In the genomic region with DNA sequence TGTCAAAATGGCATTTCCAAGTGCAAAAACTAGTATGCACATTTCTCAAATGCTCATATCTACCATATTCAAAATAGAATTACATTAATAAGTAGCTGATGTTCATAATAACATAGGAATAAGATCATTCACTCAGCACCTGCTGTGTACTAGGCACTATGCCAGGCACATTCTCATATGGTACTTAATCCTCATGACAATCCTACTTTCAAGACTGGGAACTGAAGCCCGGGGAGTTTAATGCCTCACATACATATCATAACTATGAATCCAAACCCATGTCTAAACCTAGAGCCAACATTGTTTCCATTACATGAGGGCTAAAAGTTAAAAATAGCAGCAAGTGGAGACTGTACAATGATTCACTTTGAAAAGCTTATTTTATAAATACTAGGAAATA, we compare ENCODE assay signal across 21 mouse cellular contexts.
DNase-seq lines count a peak whose midpoint lies in the region; ATAC-seq and TF ChIP-seq lines count a peak whose summit lies in the region.
"Had no signal": no experiment of that assay in that cellular context is flagged by ENCODE, and none has a peak within 500 bp of the region (broad histone marks: within the 10 kb centered on the region; RNA-seq: fewer than 3 reads in every experiment).

No protein-coding gene starts in this region.

- H3K9ac ChIP-seq in heart, embryonic 15.5 days: no peak overlapping the region
- no peak overlapping the region for H3K9ac ChIP-seq in heart, adult 2 months (ENCODE audit: low read depth, low read length)
- no peak overlapping the region for H3K9ac ChIP-seq in limb, embryonic 13.5 days
- H3K9ac ChIP-seq: embryonic facial prominence, embryonic 13.5 days; forebrain, embryonic 15.5 days; heart, embryonic 12.5 days; hindbrain, embryonic 14.5 days; intestine, embryonic 15.5 days had no signal

- ATAC-seq in heart, embryonic 15.5 days (replicated peaks; ENCODE audit: insufficient number of reproducible peaks, insufficient read depth, low FRiP score, low read depth): peak; percentile 43; the same call in 1 of the 2 replicates
- ATAC-seq in limb, embryonic 13.5 days (ENCODE audit: low FRiP score, low read depth): peak; percentile 28; the same call in 1 of the 2 replicates
- ATAC-seq: CD4-positive, CD25-positive, alpha-beta regulatory T cell, adult 4 months; forebrain, embryonic 15.5 days; intestine, embryonic 15.5 days had no signal

- no peak for TF ChIP-seq POLR2A in heart, adult 2 months (IDR thresholded peaks at IDR 0.05; ENCODE audit: insufficient read depth, low read depth, low read length)

- no peaks in the 10 kb centered on the region for H3K36me3 ChIP-seq in heart, embryonic 15.5 days
- no peaks in the 10 kb centered on the region for H3K36me3 ChIP-seq in heart, adult 2 months (ENCODE audit: control insufficient read depth, insufficient read depth, low read length)
- H3K36me3 ChIP-seq in limb, embryonic 13.5 days: no peaks in the 10 kb centered on the region
- no peaks in the 10 kb centered on the region for H3K36me3 ChIP-seq in limb, embryonic 10.5 days
- H3K36me3 ChIP-seq: embryonic facial prominence, embryonic 13.5 days; forebrain, embryonic 15.5 days; G1E; heart, embryonic 12.5 days; hindbrain, embryonic 10.5 days; intestine, embryonic 15.5 days had no signal

- H3K4me2 ChIP-seq in heart, embryonic 15.5 days: no peak overlapping the region
- H3K4me2 ChIP-seq in limb, embryonic 13.5 days (replicated peaks): no peak overlapping the region
- H3K4me2 ChIP-seq: embryonic facial prominence, embryonic 13.5 days; forebrain, embryonic 15.5 days; heart, embryonic 12.5 days; hindbrain, embryonic 14.5 days; intestine, embryonic 15.5 days had no signal

- WGBS in heart, embryonic 15.5 days: 21% methylated on average over 1 of the region's 1 CpGs
- WGBS in heart, adult 2 months: 48% methylated on average over 1 of the region's 1 CpGs
- 57% methylated on average over 1 of the region's 1 CpGs for WGBS in limb, embryonic 13.5 days
- 80% methylated on average over 1 of the region's 1 CpGs for WGBS in limb, embryonic 10.5 days

- no peaks in the 10 kb centered on the region for H3K27me3 ChIP-seq in heart, embryonic 15.5 days
- H3K27me3 ChIP-seq in heart, adult 2 months (ENCODE audit: control insufficient read depth, insufficient read depth, low read length): no peaks in the 10 kb centered on the region
- no peaks in the 10 kb centered on the region for H3K27me3 ChIP-seq in limb, embryonic 13.5 days
- no peaks in the 10 kb centered on the region for H3K27me3 ChIP-seq in limb, embryonic 10.5 days (ENCODE audit: low read depth, poor library complexity, severe bottlenecking)
- H3K27me3 ChIP-seq: embryonic facial prominence, embryonic 13.5 days; forebrain, embryonic 15.5 days; heart, embryonic 12.5 days; intestine, embryonic 15.5 days had no signal

- H3K27ac ChIP-seq in heart, embryonic 15.5 days: no peak overlapping the region
- H3K27ac ChIP-seq in heart, adult 2 months: no peak overlapping the region
- no peak overlapping the region for H3K27ac ChIP-seq in limb, embryonic 13.5 days
- no peak overlapping the region for H3K27ac ChIP-seq in limb, embryonic 10.5 days
- H3K27ac ChIP-seq: embryonic facial prominence, embryonic 13.5 days; forebrain, embryonic 15.5 days; hindbrain, embryonic 10.5 days; hindbrain, embryonic 14.5 days; intestine, embryonic 15.5 days had no signal

- no peak for TF ChIP-seq EP300 in heart, adult 2 months (IDR thresholded peaks at IDR 0.05; ENCODE audit: insufficient read depth, low read depth, low read length)

- H3K79me2 ChIP-seq in heart, adult 2 months (replicated peaks; ENCODE audit: control insufficient read depth, insufficient read depth, low read length): no peaks in the 10 kb centered on the region

- TF ChIP-seq CTCF in heart, adult 2 months (IDR thresholded peaks at IDR 0.05): no peak

- H3K9me3 ChIP-seq in heart, embryonic 15.5 days (replicated peaks): no peaks in the 10 kb centered on the region
- H3K9me3 ChIP-seq in limb, embryonic 13.5 days: no peaks in the 10 kb centered on the region
- no peaks in the 10 kb centered on the region for H3K9me3 ChIP-seq in limb, embryonic 10.5 days (replicated peaks)
- H3K9me3 ChIP-seq: embryonic facial prominence, embryonic 13.5 days; G1E; heart, embryonic 12.5 days; hindbrain, embryonic 10.5 days; intestine, embryonic 15.5 days had no signal

- intact Hi-C loops in heart, adult 2 months (cut with DNase I): no loop called here

- DNase-seq in cerebellum, postnatal 10 days: peak; percentile 9 to 48
- DNase-seq in cerebellum, adult 9-11 months: no peak
- DNase-seq in heart, adult 2 months: no peak
- no peak for DNase-seq in limb, embryonic 10.5 days (ENCODE audit: low spot score)
- DNase-seq in Muller cell, postnatal 12 days (ENCODE audit: inconsistent ontology term): peak; percentile 21
- no peak for DNase-seq in frontal cortex, postnatal 25 days (ENCODE audit: low spot score in 2 of 2)
- DNase-seq: adrenal gland, postnatal 10 days; B cell, adult 2 months; cerebellum, adult 18-20 months; gastrocnemius, postnatal 10 days; heart, postnatal 14 days had no signal

- no peaks in the 10 kb centered on the region for H3K4me1 ChIP-seq in heart, embryonic 15.5 days (replicated peaks)
- no peaks in the 10 kb centered on the region; the same call in 1 of the 2 replicates for H3K4me1 ChIP-seq in heart, adult 2 months (ENCODE audit: control insufficient read depth, insufficient read depth, low read length)
- no peaks in the 10 kb centered on the region for H3K4me1 ChIP-seq in limb, embryonic 13.5 days
- no peaks in the 10 kb centered on the region for H3K4me1 ChIP-seq in limb, embryonic 10.5 days
- H3K4me1 ChIP-seq: embryonic facial prominence, embryonic 13.5 days; forebrain, embryonic 15.5 days; heart, embryonic 12.5 days; hindbrain, embryonic 10.5 days; intestine, embryonic 15.5 days had no signal

- no peak overlapping the region for H3K4me3 ChIP-seq in heart, embryonic 15.5 days
- H3K4me3 ChIP-seq in heart, adult 2 months: no peak overlapping the region
- no peak overlapping the region for H3K4me3 ChIP-seq in limb, embryonic 13.5 days
- H3K4me3 ChIP-seq in limb, embryonic 10.5 days: no peak overlapping the region
- H3K4me3 ChIP-seq: embryonic facial prominence, embryonic 13.5 days; forebrain, embryonic 15.5 days; heart, embryonic 12.5 days; hindbrain, embryonic 10.5 days; intestine, embryonic 15.5 days had no signal

Comparison
In these comparisons a context has a peak if more than half of its experiments do, and no peak if none do; other contexts are left out.
1. DNase-seq: peak in cerebellum, postnatal 10 days (2 of 2) and Muller cell, postnatal 12 days (single experiment); none in cerebellum, adult 9-11 months (single experiment), heart, adult 2 months (0 of 2), limb, embryonic 10.5 days (single experiment) and frontal cortex, postnatal 25 days (0 of 2).